Mouse (Mus musculus) cerebellum, adult 18-20 months (tissue): ENCODE results near the gene Cdsn.

Experiments
- DNase-seq, 2 experiments: peaks; one replicate each; pipeline ENCODE4 v3.0.0; 2021

The Cdsn gene

DNA sequence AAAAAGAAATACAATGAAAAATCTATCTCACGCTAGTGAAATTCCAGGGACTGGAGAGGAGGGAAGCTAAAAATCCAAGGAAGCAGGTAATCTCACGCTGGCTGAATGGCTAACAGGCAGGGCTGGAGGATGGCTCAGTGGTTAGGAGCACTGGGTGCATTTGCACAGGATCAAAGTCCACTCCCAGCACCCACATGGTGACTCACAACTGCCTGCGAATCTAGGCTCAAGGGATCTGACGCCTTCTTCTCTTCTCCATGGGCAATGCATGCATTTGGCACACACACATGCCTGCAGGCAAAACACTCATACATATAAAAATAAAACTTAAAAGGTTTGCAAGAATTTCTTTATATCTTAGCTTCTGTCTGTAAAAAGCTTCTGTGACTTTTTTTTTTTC is 14.5 kb upstream of the Cdsn start:
- DNase-seq, result no peak

DNA sequence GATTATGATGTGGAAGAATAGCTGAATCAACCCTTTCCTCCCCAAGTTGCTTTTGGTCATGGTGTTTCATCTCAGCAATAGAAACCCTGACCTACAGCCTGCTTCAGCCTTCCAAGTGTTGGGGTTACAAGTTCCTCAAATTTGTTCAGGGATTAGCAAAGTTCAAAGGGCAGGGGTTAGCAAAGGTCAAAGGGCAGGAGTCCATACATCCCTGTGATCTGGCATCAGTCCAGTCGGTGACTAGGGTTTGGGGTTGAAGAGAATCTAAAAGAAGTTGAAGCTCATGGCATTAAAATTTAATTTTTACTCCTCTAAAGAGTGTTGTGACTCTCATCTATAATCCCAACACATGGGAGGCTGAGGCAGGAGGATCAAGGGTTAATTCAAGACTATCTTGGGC is 13.5 kb upstream of the Cdsn start:
- no peak for DNase-seq

DNA sequence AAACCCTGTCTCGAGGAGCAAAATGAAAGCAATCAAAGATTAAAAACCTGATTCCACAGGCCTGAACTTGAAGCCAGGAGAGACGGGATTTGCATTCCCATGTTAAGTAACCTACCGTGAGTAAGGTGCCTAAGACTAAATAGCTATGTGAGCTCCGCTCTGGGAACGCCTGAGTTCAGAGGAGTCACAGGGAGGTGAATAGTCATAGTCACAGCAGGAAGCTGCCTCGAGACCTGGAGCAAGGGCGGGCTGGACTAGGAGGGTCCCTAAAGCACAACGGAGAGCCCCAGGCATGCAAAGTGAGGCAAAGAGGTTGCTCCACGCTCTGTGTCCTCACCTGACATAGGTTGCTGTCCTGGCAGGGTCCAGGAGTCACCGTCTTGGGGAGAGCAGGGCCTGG is 12.4 kb upstream of the Cdsn start:
- no peak for DNase-seq

DNA sequence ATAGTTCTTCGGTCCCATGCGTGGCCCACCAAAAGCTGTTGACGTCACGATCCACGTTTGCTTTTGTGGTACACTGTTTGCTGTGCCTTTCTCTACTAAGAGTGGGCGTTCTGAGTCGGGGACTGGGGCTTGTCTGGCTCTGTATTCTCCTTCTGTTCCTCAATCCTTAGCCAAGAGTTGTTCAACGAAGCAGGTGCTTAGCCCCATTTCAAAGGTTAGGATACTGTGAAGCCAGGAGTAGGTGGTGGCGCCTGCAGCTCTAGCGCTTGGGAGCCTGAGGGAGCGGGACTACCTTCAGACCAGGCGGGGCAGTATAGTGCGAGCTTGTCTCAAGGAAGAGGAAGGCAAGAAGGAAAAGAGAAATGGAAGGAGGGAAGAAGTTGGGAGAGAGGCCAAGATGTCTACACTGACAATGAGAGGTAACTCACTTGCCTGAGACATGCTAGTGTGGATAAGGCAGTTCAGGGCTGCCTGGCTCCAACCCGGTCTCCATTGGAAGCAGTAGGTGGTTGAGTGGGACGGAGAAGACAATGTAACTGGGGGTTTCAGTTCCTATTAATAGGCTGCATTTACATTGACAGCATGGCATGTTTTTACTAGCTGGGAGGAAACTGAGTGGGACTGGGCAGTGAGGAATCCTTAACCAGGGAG is 9.0 kb upstream of the Cdsn start:
- no peak for DNase-seq

DNA sequence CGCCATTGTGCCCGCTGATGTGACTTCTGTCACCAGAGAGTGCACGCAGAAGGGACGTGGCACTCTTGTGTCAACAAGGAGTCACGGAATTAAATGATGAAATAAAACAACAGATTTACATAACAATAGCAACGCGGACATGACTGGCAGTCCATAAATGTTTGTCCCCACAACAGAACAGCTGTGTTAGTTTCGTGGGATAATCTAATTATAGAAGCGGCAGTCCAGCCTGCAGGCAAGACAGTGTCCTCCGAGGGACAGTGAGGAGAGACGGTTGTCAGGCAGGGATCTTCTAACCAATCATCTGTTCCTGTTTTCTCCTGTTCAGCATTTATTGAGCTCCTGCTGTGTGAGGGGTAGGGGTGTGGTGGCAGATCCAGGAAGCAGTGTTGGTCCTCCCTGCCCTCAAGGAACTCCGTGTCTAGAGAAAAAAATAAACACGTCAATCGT is 8.5 kb upstream of the Cdsn start:
- DNase-seq, result no peak

DNA sequence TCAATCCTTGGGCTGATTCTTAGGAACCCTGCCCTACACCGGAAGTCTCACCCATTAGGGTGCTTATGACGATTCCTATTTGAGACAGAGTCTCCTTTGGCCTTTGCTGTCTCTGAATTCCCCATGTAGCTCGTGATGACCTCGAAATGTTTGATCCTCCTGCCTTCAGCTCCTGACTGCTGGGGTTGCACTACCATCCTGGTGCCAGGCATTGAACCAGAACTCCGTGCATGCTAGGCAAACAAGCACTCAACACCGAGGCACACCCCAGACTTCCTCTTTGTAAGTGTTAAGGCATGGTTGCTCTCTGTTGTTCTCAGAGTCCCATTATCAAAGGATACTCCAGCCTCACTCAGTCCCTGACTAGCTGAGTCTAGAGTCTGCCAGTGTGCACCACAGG is 7.9 kb upstream of the Cdsn start:
- DNase-seq, result no peak

DNA sequence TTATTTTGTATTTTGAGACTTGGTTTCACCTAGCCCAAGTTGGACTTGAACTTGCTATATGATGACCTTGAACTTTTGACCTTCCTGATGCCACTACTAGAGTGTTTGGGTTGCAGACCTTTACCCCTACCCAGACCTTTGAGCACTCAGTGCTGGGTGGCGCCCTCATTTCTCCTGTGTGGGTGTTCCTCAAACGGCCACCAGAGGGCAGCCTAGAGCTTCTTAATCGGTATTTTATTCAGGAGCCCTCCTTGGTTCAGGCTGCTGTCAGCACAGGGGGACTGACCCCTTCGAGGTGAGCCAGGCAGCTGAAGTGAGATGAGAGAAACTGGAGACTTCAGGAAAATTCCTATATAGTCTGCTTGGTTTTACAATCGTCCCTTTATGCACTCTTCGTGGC is 7.2 kb upstream of the Cdsn start:
- peak; percentile 48 to 72 for DNase-seq

DNA sequence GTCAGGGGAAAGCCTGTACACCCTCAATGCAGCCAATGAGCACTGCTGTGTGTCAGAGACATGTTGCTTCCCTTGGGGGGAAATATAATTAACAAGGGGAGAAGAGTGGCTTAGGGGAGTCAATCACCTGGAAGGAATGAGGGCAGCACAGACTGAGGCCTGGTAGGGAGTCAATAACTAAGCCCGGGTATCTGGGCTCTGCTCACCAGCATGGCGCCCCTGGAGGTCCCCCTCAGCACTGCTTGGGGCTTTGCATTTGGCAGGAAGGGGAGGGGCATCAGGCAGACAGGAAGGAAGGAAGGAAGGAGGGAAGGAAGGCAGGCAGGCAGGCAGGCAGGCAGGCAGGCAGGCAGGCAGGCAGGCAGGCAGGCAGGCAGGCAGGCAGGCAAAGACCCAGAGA is 4.5 kb upstream of the Cdsn start:
- DNase-seq, result no peak

DNA sequence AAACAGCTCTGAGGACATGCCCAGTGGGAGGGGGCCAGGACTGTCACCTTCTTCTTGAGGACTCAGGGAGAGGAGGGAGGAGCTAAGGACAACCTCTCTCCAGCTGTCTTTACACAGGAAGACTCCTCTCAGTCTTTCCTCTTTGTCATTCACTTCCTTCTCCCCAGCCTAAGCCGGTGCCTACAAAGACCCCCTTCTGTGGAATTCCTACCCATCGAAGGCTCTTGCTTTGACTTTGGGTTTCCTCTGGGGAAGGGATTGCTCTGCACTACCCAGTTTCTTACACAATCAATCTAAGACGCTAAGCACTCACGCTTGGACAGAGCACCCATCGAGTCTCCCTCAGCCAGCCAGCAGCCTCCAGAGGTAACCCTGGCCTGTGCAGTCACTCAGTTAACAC is 3.3 kb upstream of the Cdsn start:
- no peak for DNase-seq

DNA sequence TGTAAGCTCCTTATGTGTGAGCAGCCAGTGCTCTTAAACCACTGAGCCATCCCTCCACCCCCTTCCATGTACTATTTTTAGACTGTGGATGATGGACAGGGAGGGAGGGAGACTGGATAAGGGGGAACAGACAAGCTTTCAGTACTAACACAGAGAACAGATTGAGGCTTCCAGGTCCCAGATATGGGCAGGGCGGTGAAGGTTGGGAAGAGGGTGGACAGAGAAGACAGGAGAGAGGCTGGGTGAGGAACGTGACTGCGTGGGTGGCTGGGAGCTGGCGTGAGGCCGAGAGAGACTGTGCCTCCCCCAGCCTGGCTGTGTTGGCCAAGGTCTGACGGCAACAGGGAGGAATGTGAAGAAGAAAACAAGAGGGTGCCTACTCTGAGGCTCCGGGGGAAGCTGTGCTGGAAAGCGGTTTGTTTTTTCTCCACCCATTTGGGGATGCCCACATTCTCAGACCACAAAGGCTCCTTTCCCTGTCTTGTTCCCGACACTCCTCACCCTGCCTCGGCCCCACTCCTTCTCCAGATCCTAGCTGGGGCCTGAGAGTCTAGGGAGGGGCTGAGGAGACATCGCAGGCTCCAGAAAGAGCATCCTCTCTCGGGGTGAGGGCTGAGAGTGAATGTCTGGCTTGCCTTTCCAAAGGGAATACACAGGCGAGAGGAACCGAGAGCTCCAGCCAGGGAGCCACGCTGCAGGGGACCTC is 2.3 kb upstream of the Cdsn start:
- DNase-seq, result peak; percentile 82 to 83

DNA sequence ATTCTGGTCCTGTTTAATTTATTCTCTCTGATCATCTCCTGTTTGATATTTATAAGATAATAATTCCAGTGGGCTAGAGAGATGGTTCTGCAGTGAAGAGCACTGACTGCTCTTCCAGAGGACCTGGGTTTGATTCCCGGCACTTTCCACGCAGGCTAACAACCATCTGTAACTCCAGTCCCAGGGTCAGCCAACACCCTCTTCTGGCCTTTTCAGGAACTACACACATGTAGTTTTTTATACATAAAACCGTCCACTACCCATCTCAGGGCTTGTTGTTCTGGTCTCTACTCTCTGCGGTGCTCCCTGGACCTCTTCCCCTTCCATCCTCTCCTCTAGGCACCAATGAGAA is 1.8 kb upstream of the Cdsn start:
- DNase-seq, result no peak

DNA sequence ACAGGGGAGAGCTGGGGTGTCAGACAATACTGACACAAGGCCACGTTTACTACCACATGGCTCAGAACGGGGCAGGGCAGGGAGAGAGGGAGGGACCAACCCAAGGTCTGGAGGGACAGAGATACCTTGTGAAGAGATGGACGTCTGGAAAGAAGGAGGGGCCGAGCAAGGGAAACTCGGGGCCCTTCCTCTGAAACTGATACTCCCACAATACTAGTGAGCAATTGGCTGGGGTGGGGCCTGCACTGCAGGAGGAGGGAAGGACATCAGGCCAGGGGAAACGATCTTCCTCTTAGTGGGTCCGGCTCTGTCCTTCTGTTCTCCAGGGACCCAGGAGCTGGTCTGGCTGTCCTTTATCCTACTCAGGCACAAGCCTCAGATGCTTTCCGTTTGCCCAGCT is 1.1 kb upstream of the Cdsn start:
- no peak for DNase-seq

DNA sequence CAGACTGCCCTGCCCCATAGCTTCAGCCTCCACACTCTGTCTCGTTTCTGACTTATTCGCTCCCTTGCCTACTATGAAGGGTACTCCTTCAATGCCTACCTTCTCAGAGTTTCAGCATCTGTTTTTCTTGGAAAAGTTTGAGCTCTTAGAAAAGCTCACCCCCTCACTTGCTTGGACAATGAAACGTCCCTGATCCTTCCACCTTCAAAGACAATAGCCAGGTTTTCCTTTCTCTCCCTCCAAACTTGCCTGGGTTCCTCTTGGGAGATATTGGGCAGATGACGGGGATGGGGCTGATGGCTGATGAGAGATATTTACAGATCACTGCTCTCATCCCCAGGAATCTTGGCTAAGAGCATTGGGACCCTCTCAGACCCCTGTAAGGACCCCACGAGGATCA is 2.4 kb downstream of the Cdsn start:
- DNase-seq, result no peak

DNA sequence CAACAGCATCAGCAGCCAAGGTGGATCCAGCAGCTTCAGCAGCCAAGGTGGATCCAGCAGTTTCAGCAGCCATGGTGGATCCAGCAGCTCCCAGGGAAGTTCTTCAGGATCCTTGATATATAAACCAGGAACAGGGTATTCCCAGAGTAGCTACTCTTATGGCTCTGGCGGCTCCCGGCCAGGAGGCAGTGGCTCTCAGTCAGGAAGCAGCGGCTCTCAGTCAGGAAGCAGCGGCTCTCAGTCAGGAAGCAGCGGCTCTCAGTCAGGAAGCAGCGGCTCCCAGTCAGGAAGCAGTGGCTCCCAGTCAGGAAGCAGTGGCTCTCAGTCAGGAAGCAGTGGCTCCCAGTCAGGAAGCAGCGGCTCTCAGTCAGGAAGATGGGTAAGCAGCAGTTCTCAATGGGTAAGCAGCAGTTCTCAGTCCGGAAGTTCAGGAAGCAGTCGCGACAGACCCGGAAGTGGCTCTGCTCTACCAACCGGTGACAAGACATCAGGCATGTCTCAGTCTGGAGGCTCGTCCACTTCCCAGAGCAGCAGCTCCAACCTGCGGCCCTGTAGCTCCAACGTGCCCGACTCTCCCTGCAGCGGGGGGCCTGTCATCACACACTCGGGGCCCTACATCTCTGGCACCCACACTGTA is 3.0 kb downstream of the Cdsn start:
- no peak for DNase-seq

DNA sequence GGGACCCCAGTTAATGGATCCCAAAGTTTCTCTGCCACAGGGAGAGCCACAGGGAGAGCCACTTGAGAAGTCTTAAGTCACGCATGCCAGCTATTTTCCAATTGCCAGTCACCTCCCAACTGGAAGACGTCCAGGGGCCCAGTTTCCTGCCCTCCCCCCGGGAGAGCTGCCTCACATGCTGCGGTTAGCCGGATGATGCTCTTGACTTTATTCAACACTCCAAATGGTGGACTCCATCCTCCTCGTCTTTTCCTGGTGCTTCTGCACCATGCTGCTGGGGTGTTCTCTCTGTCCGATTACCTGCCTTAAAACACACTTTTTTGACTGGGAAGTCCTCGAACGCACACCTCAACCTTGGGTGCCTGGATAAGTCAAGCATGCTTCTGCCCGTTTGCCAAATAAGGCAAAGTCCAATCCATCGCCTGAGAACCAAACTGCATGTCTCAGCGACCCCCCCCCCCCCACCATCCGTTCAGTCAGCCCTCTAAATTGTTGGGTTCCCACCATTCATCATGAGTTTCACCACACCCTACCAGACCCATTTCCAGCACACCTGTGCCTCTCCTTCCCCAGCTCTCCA is 4.3 kb downstream of the Cdsn start:
- DNase-seq, result no peak

DNA sequence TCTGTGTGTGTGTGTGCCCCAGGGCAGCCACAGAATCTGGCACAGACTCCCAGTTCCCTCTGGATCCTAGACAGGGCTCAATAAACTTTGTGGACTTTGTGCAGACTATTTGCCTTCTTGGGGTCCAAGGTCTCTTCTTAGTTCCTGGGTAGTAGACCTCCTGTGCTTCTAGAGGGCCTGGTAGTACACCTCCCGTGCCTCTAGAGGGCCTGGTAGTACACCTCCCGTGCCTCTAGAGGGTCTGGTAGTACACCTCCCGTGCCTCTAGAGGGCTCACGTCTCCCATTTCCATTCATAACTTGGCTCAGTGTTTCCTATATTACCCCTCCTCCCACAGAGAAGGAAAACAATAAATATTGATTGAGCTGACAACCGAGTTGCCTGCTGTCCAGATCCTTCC is 4.9 kb downstream of the Cdsn start:
- peak in 1 of 2 experiments; percentile 38 for DNase-seq

DNA sequence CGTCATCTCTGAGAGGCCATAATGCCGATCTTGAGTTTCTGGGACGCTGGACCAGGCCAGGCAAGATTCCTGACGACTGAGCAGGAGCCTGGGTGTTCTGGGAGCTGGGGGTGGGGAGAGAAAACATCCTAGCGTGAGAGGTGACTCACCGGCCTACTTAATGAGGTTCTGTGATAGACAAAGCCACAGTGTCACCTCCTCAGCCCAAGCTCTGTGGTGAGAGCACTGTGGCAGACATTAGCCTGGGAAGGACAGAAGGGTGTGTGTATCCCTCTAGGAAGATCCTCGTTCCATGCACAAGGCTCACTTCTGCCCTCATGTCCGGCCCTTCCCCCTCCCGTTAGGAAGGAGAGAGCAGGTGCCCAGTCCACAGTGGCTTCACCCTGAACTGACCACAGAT is 5.4 kb downstream of the Cdsn start:
- no peak for DNase-seq

DNA sequence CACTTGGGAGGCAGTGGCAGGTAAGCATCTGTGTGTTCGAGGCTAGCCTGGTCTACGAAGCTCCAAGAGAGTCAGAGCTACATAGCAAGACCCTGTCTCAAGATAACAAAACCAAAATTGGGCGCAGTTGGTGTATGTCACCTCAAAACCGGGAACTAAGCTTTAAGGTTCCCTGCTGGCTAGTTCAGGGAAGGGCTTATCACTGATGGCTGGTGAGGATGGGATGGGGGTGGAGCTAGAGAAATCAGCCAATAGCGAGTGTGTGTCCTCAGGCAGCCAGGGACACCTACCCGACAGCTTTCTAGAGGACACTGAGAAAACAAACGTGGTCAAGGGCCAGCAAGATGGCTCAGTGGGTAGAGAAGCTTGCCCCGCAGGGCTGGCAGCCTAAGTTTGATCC is 6.3 kb downstream of the Cdsn start:
- no peak for DNase-seq

DNA sequence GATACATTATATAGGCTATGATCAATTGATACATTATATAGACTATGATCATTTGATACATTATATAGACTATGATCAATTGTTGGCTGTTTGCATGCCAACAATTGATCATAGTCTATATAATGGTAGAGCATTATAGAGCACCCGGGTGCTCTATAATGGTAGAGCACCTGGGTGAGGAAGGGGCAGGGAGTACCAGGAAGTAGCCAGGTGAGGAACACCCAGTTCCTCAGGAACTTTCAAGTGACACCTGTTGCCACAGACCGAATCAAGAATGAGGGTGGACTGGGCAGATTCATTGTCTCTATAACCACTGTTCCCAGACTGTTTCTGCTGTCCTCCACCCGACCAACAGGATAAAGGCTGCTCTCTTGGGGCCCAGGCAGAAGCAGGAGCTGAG is 15.2 kb downstream of the Cdsn start, which contains the start of gene 2300002M23Rik:
2300002M23Rik (plus strand) TSS at position 301 of the 400 bp plus-strand sequence.
- no peak for DNase-seq

DNA sequence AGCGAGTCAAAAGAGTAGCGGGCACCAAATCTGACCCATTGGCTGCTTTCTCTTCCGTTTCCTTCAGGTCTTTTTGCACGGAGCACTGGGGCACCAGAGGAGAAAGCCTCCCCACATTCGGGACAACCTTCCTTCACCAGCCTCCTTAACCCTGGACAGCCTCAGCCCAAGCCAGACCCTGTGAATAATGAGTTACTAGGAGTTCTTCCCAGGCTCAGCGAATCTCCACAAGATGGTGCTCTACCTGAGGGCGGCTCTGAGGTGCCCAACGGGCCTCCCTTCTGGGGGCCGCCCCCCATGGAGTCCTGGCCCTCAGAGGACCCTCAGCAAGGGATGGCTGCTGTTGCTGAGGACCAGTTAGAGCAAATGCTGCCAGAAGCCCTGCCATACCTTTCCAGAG is 15.8 kb downstream of the Cdsn start:
- no peak for DNase-seq

DNA sequence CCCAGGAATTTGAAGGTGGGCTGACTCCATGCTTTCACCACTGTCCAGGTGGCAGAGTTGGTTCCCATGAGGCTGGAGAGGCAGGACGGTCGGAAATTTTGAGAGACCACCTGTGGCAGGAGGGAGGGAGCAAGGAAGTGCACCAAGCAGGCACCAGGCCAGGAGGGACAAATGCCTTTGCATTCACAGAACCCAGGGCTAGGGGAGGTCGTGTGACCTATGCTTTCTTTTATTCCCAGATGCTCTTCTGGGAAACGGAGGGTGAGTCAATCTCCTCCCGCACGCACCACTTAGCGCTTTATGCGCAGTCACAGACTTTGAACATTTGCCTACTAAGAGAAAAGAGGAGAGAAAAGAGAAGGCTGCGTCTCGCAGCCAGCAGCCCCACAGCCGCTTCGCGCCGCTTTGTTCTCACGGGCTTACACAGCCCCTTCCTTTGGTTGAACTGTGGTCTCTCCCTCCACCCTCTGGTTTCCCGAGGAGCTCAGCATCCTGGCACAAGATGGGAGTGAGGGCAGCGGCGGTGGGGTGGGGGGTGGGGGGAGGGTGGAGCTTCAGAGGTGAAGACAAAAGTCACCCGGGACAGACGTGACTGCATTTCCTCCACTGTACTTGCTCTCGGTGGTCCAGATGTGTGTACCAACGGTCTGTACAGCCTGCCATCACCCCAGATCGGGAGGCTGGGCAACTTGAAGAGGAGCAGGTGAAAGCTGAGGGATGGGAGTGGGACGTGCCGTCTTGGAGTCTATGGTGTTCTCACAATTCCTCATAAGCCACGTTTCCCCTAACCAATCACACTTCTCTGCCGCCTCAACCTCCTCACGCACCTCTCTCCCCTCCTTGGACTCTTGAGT is 17.4 kb downstream of the Cdsn start:
- DNase-seq, result no peak

DNA sequence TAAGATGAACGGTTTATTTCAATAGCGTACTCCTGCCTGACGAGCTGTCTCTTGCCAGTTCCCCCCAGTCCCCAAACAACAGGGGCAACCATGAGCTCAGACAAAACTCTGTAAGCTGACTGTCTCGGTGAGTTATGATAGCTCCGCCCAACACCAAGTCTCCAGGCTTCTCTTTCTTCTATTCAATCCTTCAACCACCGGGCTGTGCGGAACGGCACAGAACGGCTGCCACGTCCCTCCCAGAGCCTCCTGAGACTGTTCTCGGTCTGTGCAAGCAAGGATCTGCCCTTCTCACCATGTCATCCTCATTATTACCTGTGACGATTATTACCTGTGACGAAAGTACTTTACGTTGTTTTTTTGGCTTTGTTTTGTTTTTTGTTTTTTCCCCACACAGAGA is 18.9 kb downstream of the Cdsn start:
- DNase-seq, result no peak

DNA sequence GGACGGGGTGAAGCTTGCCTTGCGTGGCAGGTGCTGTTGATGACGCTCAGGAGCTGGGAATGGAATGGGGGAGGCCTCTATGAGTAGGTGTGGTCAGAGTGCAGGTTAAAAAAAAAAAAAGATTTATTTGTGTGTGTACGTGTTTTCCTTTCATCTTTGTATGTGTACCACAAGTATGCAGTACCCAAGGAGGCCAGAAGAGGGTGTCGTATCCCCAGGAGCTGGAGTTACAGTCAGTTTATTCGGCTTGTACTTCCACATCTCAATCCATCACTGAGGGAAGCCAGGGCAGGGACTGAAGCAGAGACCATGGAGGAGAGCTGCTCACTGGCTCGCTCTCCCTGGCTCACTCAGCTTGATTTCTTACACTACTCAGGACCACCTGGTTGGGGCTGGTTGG is 19.5 kb downstream of the Cdsn start:
- no peak for DNase-seq
